Mouse (Mus musculus) adrenal gland, adult 2 months (tissue): ENCODE data around the gene Itga6. TPM values are rescaled to one million over a fixed set of nuclear protein-coding genes. Genes with fewer than 3 reads are reported as not detected.
A peak's percentile ranks its signal among the peaks of the same experiment; 100 is the strongest.

Experiments used
- DNase-seq: peaks from one replicate; pipeline ENCODE4 v3.0.0; 2021
- polyA plus RNA-seq: library from polyadenylated mRNA; depleted of rRNA; stranded (reverse); fragments of >200 nt; gene quantifications from 2 replicates; pipeline ENCODE4 v1.2.3, GENCODE M21; 2012
- total RNA-seq, 2 experiments: library from RNA; stranded (reverse); gene quantifications; 2 replicates each; pipeline ENCODE4 v1.2.3; 2021

Gene Itga6
- total and polyA plus RNA-seq, 3 experiments, result 28.1 to 177 (median 125) TPM

DNA sequence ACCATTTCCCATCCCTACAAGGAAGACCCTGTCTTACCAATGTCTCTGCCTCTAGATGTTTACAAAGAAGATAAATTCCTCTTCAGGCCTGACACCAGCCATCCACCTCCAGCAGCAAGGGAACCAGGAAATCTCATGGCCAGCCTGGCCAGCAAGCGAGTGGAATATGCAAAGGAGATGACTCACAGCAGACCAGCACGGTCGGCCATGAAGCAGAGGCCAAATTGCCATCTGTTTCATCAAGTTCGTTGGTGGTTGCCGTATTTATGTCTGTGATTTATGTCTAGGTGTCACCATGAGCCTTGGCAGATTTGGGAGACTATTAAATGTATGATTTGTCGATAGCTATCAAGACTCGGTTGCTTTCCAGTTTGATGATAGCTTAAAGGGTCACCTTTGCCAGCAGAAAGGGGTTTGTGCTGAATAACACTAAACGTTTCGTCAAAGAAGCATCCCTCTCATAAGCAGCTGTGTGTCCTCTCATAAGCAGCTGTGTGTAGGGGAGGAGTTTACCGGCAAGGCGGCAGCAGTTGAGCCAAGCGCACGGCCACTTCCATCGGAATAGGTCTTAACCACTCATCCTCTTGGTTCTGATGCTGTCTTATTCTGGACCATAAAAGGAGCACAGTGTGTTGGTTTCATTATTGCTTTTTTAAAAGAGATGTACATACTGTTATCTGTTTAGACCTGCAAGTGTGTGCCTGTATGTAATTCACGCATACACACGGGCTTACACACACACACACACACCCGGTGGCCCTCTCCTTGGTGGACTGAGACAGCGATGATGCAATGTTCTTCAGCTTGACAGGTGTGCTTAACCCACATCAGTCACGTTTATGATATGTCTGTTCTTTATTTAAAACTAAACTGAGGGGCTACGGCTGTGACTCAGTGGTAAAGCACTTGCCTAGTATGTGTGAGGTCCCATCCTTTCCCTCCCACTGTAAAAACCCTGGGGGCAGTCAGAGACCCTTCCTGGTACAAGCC lies 14.5 kb upstream of the Itga6 start:
- DNase-seq, result peak; percentile 84

DNA sequence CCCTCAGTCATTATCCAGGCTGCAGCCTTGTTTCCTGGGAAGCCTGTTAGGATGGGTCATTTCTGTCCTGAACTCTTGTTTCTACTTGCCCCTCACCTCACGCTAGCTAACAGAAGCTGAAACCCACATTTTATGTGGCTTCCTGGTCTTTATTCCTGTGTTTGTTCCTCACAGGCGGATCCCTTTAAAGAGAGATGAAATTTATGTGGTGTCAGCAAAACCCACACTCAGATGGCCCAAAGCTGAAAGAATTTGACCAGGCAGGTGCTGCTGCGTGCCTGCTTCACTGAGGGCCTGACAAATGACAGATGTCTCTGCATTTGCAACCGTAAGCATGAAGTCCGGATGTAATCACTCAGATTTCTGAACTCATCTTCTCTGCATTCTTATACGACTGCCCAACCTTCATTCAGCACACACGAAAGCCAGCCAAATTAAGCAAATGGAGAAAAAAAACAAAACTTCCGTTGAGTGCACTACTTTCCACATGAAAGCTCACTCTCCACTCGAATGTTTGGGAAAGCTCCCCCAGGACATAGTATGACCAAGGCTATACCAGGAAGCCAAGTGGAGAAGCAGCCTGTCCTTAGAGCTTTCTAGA lies 10.5 kb upstream of the Itga6 start:
- DNase-seq, result no peak

DNA sequence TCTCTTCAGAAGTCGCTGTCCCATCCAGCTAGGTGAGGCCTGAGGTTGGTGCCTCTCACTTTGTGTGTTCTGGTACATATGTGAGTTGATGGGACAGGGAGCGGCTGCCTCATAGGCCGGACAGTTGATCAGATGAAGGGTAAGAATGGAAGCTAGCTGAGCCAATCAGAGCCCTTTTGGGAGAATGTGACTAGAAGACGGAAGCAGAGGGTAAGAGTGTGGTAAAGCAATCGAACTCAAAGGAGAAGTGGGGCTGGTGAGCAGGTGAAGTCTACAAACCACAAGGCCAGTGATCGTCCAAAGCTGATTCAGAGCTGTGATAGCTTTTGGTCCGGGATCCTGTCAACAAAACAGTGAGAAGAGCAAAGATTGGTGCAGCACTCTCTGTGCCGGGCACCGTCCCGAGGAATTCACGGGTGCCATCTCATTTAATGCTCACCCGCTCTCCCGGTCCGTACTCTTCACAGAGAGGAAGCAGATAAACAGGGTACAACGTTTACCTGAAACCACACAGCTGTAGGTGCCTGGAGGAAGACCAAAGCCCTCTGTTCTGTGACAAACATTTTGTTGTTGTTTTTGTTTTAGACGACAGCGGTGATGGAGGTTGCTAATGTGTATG lies 9.8 kb upstream of the Itga6 start:
- DNase-seq, result no peak

DNA sequence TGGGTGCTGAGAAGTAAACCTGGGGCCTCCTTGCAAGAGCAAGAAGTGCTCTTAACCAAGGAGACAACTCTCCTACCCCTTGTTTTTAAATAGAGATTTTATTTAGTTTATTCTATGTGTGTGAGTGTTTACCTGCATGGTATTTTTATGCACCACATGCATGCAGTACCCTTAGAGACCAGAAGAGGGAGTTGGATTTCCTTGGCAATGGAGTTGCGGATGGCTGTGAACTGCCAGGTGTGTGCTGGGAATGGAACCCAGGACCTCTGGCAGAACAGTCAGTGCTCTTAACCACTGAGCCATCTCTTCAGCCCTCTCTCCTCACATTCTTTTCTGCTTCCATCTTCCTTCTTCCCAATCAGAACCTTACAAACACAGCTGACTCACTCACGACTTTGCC lies 9.2 kb upstream of the Itga6 start:
- DNase-seq, result no peak

DNA sequence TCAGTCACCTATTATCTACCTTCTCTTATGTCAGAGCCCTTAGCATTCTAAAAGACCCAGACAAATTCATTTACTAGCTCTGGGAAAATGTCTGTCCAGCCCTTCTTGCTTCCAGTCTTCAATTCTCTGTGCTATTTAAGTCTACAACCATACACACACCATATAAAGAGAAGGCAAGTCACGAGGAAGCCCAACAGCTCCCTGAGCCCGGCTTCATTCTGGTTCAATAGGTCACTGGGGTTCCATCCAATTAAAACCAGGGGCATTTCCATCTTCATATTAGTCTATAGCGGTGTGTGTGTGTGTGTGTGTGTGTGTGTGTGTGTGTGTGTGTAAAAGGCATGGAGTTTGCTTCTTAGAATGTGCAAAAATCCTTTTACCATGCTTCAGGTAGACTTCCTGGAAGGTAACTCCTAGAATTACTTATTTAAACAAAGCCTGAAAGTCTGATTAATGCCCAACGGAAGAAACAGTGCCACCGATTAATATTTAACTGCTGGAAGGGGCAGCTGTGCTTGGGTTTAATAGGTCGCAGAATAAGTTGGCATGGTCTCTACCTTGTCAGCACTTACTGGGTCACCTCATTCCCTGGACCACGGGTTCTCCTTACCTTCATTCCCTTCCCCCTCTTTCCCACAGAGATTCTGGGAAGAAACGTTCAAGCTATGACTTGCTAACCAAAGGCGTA lies 6.1 kb upstream of the Itga6 start:
- DNase-seq, result no peak

DNA sequence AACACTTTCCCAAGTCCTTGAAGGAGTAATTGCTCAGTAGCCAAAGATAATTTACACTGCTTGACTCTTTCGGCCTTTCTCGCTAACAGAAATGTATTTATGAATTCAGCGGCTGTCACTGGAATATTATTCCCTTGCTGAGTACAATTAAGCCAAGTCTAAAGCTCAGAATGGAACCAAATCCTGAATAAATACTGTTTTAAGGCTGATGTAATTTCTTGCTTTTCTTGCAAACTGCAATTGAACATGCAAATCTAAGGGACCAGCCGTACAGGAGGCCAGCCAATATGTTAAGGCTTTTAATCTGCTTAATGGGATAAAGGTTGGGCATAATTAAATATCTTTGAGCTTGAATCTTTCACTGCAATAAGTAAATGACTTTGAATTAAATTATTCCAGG lies 2.9 kb upstream of the Itga6 start:
- no peak for DNase-seq

DNA sequence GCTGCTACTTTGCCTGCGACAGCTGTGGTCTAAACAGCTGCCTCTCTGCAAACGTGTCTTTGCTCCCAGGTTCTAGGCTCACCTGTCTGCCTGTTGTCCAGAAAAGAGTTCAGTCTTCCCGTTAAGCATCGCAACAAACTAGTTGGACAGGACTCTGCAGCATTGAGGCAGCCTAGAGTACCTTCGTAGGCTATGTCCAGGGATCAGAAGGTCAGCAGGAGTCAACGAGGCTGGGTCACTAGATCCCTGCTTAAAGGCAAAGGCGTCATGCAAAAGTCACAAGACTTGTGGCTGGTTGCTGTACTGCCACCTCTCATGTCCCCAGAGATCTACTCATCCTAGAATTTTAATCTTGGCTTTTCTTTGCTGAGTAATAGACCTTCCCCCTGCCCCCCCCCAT lies 2.0 kb upstream of the Itga6 start:
- DNase-seq, result no peak

DNA sequence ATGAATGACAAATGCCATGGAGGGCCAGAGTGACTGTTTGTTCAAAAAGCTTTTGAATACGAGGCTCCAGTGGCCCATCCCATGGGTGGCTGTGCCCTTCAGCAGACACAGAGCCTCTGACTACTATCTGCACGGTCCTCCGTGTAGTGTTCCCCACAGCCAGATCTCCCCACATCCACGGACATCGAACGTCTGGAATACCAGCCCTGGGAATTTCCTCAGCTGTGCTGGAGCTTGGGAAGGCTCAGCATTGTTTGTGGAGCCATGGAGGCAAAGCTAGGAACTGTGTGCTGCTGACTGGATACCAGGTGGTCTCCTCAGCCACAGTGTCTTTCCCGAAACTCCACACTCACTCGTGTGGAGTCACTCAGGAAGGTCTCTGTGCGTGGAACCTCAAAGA lies 1.1 kb upstream of the Itga6 start:
- no peak for DNase-seq

DNA sequence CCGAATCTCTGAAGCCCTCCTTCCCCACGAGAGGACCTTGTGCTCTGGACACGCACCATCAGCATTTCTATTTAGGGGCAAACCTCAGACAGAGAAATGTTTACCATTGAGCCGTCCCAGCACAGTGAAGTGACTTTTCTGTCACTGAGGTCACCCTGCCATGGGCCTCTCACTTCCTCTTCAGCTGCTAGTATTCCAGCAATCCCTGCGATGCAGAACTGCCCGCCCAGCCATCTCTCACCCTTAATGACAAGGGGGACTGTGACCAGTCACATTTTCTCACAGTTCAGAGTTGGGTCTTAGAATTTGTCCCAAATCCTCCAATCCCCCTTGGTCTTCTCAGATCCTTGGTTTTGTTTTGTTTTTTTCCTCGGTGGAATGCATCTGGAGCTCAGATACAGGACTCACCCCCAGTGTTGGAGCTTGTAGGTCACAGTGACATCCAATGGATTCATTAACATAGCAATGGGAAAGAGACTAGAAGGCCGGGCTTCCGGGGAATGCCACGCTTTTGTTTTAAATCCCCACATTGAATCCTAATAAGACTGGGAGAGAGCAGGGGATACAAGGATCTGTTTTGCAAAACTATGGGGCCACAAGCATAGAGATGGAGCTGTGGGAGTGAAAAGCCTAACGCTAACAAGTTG lies 432 bp upstream of the Itga6 start:
- DNase-seq, result no peak

DNA sequence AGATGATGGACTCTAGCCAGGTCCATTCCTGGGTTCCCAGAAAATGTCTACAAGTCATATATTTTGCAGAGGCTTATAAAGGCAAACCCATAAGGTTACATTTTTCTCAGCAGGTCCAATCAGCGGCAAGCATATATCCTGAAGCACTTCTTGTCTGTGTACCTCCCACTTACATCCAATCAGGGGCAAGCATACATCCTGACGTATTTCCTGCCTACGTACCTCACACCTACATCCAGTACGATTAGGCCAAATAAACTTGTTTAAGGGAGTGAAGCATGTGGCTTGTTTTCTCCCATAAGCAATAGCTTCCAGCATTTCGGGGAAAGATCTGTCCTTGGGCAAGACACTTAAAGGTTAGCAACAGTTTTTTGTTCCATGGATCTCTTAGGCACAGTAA lies 3.0 kb downstream of the Itga6 start:
- DNase-seq, result no peak

DNA sequence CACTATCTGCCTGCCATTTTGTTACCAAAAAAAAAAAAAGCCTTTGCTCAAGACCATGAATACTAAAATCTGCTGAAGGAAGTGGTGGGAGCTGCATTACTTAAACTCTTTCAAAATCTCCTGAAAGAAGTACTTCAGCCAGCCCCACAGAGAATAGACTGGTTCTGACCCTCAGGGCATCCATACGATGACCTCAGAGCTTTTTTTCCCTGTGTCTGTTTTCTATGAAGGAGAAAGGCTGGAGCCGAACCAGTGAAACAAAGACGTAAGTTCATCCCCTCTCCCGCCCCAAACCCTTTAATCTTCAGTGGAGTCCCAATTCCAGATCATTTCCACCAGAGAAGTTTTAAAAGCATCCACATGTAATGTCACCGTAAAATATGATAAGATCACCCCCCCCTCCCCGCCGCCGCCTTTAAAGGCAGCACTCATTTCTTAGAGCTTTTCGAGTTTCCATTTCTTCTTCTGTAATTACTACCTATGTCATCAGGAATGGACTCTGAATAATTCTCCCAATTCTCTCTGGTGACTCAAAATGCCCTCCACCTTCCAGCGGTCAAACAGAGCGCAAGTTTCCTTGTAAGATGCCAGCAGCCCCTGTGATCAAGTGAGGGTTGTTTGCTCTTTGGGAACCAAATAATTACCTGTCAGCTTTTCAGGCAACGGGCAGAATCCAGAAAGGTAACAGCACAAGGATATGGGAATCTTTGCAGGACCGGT lies 4.1 kb downstream of the Itga6 start:
- DNase-seq, result no peak

DNA sequence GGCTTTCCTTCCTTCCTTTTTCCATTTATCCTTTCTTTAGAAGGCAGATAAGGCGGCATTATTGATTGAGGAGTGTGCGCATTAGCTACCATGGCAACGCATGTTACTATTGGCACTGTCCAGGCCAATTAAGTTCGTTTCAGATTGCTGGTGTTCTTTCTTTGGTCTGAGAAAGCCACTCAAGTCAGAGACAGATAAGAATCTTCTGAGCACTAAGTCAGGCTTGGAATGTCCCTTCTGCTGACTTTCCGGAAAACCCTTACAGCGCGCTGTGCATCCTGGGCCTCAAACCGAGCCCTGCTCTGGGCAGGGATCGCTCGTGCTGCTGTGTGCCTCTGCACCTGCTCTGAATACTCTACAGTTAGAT lies 4.7 kb downstream of the Itga6 start:
- DNase-seq, result no peak

DNA sequence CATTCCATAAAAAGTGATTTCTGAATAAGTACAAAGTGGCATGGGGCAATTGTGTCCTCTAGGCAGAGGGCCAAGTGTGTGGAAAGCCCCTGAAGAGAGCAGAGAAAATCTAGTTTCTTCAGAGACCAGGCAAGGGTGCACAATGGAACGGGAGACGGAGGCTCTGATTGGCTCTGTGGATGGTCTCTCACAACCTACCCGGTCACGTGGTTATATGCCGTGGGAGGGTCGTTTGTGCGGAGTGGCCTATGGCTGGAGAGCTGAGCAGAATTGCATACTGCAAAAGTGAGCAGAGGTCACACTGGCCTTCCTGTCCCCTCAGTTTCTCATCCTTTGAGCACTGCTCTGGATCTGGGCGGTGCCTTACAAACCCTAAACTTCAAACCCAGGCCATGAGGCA lies 5.9 kb downstream of the Itga6 start:
- no peak for DNase-seq

DNA sequence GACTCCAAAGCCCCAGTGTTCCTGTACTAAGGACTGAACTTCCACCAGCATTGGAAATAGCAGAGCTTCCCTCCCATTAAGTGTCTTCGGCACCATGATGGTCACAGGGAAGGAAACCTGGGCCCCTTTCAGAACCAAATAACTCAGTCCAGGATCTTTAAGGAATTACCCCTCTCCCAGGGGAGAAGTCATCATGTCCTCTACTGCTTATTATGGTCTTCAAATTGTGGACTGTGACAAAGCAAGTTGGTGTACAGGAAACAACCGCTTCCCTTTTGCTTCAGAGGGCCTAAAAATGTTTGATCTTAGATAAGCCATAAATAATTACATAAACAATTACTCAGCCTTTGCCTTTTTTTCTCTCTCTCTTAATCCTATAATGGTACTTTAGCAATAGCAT lies 6.4 kb downstream of the Itga6 start:
- no peak for DNase-seq

DNA sequence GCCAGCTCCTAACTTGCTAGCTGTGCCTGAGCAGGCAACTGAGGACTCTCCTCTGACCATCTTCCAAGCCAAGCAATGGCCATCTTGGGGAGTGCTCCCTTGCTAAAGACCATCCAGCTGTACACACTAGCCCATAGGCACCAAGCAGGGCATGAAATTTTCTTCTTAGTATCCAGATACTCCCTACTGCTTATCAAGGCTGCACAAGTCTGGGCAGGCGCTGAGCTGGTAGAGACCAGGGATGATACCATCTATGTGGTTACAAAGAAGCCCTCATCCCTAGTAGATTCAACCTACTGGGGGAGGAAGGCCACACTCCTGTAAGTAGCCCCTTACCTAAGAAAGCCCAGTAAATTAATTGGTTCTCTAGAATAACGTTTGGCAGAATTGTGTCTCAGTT lies 7.0 kb downstream of the Itga6 start:
- DNase-seq, result no peak

DNA sequence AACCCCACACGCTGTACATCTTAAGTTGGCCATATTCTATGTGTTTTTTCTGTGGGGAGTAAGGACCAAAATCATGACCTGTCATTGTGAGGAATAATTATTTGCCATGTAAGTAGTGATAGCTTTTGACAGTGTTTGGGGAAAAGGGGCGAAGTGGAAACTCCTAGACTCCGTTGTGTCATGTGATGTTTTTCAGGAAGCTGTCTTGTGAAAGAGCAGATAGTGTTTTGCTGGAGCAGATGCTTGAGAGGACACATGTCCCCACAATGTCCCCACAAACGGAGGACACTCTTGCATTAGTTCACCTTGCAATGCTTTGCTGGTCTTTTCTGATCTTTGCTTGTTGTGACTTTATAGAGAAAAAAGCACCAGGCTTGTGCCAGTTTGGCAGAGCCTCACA lies 7.7 kb downstream of the Itga6 start:
- DNase-seq, result no peak

DNA sequence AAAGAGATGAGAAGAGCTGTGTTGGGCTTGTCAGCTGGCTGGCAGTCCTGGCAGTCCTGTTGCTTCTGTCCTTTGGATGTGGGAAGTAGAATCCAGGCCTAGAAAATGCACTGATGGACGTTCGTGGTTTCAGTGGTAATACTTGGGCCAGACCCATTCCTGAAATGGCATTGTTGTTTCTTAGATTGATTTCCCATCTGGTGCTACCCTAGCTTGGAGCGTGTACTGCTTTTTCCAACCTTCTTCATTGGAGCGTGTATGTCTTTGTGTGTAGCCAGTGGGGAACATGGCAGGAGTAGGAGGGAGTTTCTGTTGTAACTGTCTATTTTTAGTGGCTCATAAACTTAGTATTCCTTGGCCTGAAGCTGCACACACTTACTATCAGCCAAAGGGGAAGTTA lies 10.3 kb downstream of the Itga6 start:
- DNase-seq, result no peak

DNA sequence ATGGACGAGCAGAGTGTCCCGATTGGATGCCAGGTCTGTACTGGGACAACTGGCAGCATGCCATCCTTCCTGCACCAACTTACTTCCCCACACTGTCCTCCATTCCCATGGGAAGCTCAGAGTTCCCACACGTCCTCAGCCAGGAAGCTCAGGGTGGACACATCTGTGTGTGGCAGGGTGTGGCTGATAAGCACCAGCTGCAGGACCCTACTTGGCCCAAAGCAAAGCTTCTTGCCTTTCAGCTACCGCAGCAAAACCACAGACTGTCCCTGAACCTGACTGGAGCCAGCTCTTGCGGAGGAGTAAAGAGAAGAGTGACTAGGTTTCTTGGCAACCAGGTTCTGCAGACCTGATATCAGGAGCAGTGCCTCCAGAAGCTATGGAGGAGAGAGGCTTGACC lies 11.7 kb downstream of the Itga6 start:
- peak; percentile 41 for DNase-seq

DNA sequence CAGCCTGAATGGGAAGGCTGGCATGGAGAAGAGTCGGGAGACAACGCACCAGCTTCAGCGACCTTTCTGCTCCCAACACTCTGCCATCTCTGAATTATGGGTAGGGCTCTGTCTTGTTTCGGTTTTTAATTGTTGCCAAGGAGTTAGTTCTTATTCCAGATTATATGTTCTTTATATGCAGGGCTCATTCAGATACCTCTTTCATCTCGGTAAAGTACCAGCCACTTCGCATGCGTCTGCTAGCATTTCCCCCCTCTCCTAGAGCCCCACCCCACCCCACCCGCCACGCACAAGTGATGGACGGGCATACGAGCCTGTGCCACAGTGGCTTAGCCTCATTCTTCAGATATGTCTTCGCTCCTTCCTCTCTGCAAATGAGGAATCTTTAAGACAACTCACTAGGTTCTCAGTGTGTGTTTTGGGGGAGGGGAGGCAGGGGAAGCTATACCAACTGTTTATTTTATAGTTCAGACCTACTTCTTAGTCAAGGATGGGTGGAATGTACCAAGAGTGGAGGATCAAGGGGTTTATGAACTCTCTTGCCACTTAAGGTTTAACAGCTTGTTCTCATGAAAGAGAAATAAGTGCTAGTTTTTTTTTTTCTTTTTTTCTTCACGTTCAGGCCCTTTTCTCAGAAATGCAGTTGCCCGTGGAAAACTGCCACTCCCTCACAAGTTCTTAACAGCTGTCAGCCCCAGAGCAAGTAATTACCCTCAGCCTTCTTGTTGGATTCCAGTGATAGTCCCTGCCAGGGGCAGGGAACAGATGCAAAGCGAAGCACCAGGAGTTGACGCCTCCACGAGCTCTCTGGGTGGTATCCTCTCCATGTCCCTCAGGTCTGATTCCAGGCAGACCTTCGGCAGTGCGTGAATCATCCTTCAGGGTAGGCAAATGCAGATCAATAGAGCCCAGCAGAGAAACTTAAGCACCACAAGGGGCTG lies 13.4 kb downstream of the Itga6 start:
- no peak for DNase-seq

DNA sequence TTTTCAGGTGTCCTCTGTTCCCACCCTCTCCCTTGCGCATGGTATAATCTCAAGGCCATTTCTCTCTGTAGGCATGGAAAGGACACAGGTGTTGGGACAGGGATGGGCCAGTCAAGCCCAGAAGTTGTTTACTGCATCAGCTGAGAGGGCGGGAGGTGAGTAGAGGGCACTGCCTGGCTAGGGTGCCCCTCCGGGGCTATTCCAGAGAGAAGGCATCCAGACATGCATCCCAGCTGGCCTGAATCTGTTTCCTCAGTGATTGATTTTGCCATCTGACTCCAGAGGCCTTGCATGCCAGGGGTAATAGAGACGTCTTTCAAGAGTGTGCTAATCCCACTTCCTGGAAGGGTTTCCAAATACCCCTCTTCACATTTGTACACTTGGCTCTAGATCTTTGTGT lies 14.7 kb downstream of the Itga6 start:
- no peak for DNase-seq
